In genomic region chr1:190380151-190380550, GRCm38 (mm10) we compare ENCODE assay signal across 16 mouse cellular contexts.
A peak's percentile ranks its signal among the peaks of the same experiment; 100 is the strongest.
DNase-seq lines count a peak whose midpoint lies in the region; ATAC-seq lines count a peak whose summit lies in the region.
"Had no signal": no experiment of that assay in that cellular context is flagged by ENCODE, and none has a peak within 500 bp of the region (broad histone marks: within the 10 kb centered on the region; RNA-seq: fewer than 3 reads in every experiment).

No protein-coding gene starts in this region.

- no peak overlapping the region for H3K9ac ChIP-seq in embryonic facial prominence, embryonic 14.5 days (ENCODE audit: low read depth, low read length)
- H3K9ac ChIP-seq: embryonic facial prominence, embryonic 12.5 days; liver, embryonic 13.5 days had no signal

- H3K9me3 ChIP-seq in embryonic facial prominence, embryonic 14.5 days (ENCODE audit: control insufficient read depth, low read length): no peaks in the 10 kb centered on the region
- H3K9me3 ChIP-seq: embryonic facial prominence, embryonic 12.5 days; forebrain, embryonic 10.5 days; liver, embryonic 13.5 days had no signal

- no peak overlapping the region for H3K4me2 ChIP-seq in embryonic facial prominence, embryonic 14.5 days (ENCODE audit: low read depth, low read length)
- H3K4me2 ChIP-seq: embryonic facial prominence, embryonic 12.5 days; liver, embryonic 13.5 days had no signal

- no peaks in the 10 kb centered on the region for H3K36me3 ChIP-seq in embryonic facial prominence, embryonic 14.5 days (ENCODE audit: control insufficient read depth, insufficient read depth, low read length)
- H3K36me3 ChIP-seq: embryonic facial prominence, embryonic 12.5 days; forebrain, embryonic 10.5 days; liver, embryonic 13.5 days had no signal

- no peaks in the 10 kb centered on the region for H3K4me1 ChIP-seq in embryonic facial prominence, embryonic 14.5 days (ENCODE audit: control insufficient read depth, insufficient read depth, low read length)
- H3K4me1 ChIP-seq: embryonic facial prominence, embryonic 12.5 days; liver, embryonic 13.5 days; megakaryocyte, embryonic 14.5 days had no signal

- peak; percentile 65; the same call in 1 of the 2 replicates for ATAC-seq in embryonic facial prominence, embryonic 14.5 days (ENCODE audit: low read depth)
- ATAC-seq: lung, postnatal 0 days had no signal

- DNase-seq in adrenal gland, adult 2 months: peak; percentile 14
- DNase-seq in adrenal gland, adult 18-20 months (ENCODE audit: low spot score in 2 of 2): no peak
- DNase-seq in left cerebral cortex, postnatal 4 days: peak; percentile 50
- DNase-seq in left cerebral cortex, adult 8-10 months (ENCODE audit: low spot score in 2 of 2): no peak
- DNase-seq in embryonic facial prominence, embryonic 14.5 days (ENCODE audit: low spot score): peak; percentile 48
- peak; percentile 72 for DNase-seq in retina, embryonic 14.5 days (ENCODE audit: low spot score)
- no peak for DNase-seq in urinary bladder, postnatal 4 days (ENCODE audit: low spot score in 2 of 2)
- DNase-seq in B cell, adult 2 months: no peak
- DNase-seq: cerebellum, adult 9-10 months; heart, adult 18-20 months; liver, embryonic 13.5 days; thymus, postnatal 14 days had no signal

- no peak overlapping the region for H3K27ac ChIP-seq in embryonic facial prominence, embryonic 14.5 days (replicated peaks; ENCODE audit: low read depth, low read length)
- H3K27ac ChIP-seq: embryonic facial prominence, embryonic 12.5 days; forebrain, embryonic 10.5 days; liver, embryonic 13.5 days had no signal

- 45% methylated on average over 5 of the region's 10 CpGs for WGBS in embryonic facial prominence, embryonic 14.5 days

- no peaks in the 10 kb centered on the region for H3K27me3 ChIP-seq in embryonic facial prominence, embryonic 14.5 days (replicated peaks; ENCODE audit: control insufficient read depth, insufficient read depth, low read length)
- H3K27me3 ChIP-seq: embryonic facial prominence, embryonic 12.5 days; liver, embryonic 13.5 days; megakaryocyte, embryonic 14.5 days had no signal

- intact Hi-C loops in left cerebral cortex, postnatal 4 days (cut with DNase I): no loop called here

- H3K4me3 ChIP-seq in embryonic facial prominence, embryonic 14.5 days (ENCODE audit: low read depth, low read length): no peak overlapping the region
- H3K4me3 ChIP-seq: embryonic facial prominence, embryonic 12.5 days; forebrain, embryonic 10.5 days; liver, embryonic 13.5 days; megakaryocyte, embryonic 14.5 days had no signal

Comparison
In these comparisons a context has a peak if more than half of its experiments do, and no peak if none do; other contexts are left out.
1. DNase-seq: peak in adrenal gland, adult 2 months (single experiment), left cerebral cortex, postnatal 4 days (single experiment), embryonic facial prominence, embryonic 14.5 days (single experiment) and retina, embryonic 14.5 days (single experiment); none in adrenal gland, adult 18-20 months (0 of 2), left cerebral cortex, adult 8-10 months (0 of 2), urinary bladder, postnatal 4 days (0 of 2) and B cell, adult 2 months (0 of 2).